Mouse (Mus musculus) thymus, postnatal 14 days (tissue): ENCODE results near the gene Cenpt.
"Not testable (repeated sequence)": the region's sequence is repeated elsewhere in the genome, so short reads cannot be mapped to it uniquely, and the experiment has no call there.

Experiments
- DNase-seq: peaks from one replicate; pipeline ENCODE4 v3.0.0; 2021

Cenpt gene

DNA sequence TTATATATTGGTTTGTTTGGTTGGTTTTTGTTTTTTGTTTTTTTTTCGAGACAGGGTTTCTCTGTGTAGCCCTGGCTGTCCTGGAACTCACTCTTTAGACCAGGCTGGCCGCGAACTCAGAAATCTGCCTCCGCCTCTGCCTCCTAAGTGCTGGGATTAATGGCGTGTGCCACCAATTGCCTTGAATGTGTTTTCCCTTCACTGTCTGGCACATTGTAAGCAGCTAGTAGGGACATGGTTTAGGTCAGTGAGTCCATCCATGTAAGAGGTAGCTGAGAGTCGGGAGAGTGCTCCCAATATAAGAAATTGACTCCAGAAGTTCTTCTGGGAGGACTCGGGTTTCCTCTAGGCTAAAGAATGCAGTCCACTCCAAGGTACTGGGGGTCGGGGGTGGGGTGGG lies 1.2 kb upstream of the Cenpt start:
- no peak for DNase-seq

DNA sequence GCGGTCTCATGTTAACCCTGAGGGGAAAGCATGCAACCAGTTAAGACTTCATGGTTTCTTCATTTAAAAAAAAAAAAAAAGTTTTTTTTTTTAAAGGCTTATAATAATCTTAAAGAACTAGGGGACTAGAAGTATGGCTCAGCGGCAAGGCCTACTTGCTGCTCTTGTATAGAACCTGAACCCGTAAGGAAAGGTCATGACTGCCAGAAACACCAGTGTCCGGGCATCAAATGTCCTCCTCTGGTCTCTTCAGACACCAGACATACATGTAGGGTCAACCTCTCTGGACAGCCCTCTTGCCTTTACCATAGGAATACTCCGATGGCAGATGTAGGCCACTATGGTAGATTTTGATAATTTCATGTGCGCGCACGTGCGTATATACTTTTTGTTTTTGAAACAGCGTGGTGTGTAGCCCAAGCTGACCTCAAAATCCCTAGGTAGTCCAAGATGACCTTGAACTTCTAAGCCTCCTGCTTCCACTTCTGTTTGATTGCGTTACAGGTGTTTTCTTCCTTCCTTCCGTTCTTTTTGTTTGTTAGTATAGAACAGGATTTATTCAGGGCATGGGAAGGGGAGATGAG lies 840 bp downstream of the Cenpt start:
- DNase-seq: no peak

DNA sequence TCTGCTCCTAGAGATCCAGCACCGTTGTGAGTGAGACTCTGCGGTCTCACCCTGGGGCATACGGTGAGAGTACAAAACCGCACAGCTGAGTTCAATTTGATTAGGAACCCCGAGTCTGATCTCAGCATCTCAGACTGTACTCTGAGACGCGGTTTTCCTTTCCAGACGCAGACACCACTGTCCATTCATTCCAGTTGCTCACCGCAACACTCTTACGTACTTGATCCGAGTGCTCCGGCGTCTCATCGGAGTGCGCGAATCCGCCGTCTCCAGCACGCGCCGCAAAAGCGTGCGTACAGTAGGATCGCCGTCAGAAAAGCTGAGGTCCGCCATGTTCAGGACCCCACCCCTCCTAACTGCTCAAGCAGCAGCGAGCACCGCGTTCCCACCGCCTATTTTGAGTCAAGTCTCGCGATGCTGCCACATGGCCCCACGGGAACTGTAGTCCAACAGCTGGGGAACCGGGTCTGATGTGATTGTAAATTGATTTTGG lies 1.4 kb downstream of the Cenpt start:
- DNase-seq: peak; percentile 94

DNA sequence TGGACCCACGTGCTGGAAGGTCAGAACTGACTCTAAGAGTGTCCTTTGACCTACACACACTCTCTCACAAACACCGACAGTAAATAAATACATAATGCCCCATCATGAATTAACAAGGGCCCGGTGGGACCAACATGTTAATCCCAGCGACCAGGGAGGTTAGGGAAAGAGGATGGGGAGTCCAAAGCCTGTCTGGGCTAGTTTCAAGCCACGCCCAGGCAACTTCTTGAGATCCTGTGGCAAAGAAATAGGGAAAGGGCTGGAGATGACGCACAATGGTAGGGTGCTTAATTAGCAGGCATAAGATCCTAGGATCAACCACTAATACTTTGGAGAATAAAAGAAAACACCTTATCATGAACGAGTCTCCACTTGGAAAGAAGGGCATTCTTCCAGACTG lies 2.5 kb downstream of the Cenpt start:
- no peak for DNase-seq

DNA sequence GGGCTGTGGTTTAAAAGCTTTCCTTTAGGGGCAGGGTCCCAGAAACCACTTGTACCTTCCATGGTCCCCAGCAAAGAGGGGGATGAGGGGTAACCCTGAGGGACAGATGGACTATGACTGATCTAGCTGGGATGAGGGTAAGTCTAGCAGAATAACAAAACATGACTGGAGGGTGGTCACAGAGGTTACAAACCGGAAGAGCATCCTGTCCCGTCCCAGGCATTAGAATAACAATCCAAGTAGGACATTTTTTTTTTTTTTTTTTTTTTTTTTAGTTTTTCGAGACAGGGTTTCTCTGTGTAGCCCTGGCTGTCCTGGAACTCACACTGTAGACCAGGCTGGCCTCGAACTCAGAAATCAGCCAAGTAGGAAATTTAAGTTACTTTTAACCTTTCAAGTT lies 3.1 kb downstream of the Cenpt start:
- no peak for DNase-seq

DNA sequence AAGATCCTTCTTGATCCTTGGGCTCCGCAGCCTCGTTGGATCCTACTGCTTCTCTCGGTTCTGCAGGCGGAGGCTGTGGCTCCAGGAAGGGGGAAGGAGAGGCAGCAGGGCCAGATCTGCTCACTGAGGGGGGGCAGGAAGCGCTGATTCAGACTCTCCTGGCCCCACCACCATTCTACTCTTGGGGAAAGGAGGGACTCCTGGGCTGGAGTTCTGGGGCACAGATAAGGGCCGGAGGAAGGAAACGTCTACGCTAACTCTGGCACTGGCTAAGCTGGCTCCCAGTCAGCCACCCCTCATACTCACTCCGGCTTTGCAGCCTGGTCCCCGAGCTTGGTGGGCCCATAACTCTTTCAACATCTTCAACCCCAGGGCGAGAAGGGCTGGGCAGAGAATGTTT lies 6.4 kb downstream of the Cenpt start:
- no peak for DNase-seq

DNA sequence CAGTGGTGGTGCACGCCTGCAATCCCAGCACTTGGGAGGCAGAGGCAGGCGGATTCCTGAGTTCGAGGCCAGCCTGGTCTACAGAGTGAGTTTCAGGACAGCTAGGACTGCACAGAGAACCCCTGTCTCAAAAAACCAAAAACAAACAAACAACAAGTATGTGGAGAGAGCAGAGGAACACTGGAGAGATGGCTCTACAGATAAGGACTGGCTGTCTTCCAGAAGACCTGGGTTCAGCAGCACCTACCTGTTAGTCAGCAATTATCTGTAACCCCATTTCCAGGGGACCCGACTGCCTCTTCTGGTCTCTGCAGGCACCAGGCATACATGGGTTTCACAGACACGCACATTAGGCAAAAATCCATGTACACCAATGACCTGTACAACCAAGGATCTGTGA lies 13.9 kb downstream of the Cenpt start:
- no peak for DNase-seq

DNA sequence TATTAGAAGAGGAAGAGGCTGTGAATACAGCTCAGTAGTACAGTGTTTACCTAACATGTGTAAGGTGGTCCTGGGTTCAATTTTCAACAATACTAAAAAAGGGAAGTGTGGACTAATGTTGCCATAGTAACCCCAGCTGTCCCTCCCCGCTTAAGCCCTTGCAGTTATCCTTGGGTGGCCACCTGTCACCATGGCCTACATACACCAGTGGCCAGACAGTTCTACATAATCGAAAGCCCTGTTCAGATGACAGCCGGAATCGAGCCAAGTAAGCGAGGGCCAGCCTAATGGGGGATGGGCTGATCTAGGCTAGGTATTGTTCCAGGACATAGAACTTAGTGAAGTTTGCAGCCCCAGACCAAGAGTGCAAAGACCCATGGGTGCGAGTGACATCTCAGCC lies 16.1 kb downstream of the Cenpt start:
- DNase-seq: no peak

DNA sequence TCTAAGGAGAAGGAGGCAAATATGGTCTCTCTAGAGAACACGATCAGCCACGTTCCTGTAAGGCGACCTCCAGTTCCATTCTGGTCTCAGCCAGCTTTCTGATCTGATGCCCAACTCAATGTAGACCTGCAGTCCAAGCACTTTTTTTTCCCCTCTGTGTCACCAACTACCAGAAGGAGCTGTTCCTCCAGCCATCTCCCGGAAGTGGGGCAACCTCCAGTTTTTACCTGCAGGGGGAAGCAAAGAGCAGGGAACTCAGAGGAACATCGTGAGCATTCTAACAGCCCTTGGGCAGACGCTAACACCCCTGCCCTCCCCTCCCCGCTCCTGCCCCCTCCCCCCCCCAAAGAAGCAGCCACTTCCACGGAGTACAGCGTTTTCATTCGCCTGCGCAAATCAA lies 17.8 kb downstream of the Cenpt start:
- DNase-seq: peak; percentile 91

DNA sequence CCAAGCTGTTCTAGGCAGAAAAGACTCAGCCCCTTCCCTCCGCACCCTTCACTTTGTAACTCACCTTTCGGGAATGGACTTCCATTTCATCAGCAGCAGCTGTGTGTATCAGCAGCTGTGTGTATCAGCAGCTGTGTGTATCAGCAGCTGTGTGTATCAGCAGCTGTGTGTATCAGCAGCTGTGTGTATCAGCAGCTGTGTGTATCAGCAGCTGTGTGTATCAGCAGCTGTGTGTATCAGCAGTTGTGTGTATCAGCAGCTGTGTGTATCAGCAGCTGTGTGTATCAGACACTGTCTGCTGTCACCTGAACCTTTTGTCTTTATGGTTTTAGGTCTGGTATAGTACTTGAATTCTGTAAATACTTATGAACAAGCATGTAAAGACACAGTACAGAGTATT lies 19.3 kb downstream of the Cenpt start:
- DNase-seq: not testable (repeated sequence)

DNA sequence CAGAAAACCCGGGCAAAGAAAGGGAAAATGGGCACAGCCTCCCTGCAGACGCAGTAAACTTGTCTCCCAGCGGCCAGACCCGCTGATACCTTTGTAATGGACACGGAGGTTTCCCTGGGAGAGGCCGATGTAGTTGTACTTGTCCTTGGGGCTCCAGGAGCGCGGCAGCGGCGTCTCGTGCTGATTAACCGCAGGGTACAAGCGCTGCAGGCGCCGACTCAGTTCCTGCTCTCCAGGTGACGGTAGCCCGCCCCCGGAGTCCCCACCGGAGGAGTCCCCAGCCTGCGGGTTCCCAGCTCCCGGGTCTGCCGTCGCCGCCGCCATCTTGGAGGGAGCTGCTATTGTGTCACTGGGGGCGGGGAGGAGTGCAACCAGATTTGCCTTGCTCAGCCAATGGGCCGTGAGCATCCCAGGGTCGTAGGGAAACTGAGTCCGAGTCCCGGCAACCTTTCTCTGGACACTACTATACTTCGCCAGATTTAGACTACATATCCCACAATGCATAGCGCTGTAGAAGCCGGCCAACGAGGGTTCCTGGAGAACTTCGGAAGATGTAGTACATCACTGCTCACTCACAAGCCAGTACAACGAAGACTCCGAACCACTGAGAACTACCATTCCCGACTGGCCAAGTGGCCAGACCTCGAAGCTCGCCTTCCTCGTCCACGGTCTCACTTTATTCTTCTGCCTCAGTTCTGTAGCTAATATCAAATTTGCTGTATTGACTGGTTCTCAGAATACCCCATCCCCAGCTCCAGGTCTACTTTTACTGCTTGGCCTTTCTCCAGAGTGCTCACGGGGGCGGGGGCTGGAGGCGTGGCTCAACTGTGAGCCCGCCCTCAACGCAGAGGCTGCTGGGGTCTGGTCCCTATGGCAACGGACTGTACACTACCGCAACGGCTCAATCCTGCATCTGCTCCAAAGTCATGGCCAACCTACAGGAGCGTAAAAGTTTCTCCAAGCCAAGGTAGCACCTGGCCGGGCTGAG lies 25.9 kb downstream of the Cenpt start, which contains the start of the genes Ranbp10 and Tsnaxip1:
Ranbp10 (minus strand) TSS at position 490 of the 988 bp plus-strand sequence.
Tsnaxip1 (plus strand) TSS at position 871 of the 988 bp plus-strand sequence.
- DNase-seq: peak; percentile 97

DNA sequence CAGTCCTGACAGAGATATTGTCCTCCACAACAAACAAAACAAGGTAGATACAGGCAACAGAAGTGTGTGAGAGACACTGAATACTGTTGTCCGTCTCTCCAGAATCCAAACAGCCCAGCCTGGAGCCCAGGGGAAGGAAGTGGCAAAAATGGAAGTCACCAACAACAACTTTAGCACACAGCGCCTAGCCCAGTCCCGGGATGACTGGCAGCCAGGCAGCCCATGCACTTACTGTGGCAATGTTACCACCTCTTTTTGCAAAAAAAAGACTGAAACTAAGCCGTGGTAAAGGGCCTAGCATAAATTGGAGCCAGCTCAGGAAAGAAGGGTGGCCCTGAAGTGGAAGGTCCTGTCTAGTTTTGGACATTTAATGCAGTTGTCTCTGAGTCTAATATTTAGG lies 26.7 kb downstream of the Cenpt start:
- peak; percentile 19 for DNase-seq

DNA sequence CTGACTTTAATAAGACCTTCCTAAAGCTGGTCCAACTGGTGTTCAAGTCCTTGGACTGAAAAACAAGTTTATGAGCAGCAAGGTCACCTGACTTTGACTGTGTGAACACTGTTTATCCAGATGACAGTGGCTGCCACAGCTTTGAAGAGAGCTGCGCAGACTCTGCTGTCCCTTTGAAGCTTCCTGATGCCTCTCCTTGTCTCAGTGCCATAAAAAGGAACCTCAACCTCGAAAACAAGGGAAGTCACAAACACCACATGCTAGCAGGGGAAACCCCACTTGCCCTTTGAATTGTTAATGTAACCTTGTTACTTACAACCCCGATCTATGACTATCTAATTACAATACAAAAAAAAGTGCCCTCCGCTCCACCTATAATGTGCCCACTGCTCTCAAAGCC lies 27.6 kb downstream of the Cenpt start:
- DNase-seq: no peak

DNA sequence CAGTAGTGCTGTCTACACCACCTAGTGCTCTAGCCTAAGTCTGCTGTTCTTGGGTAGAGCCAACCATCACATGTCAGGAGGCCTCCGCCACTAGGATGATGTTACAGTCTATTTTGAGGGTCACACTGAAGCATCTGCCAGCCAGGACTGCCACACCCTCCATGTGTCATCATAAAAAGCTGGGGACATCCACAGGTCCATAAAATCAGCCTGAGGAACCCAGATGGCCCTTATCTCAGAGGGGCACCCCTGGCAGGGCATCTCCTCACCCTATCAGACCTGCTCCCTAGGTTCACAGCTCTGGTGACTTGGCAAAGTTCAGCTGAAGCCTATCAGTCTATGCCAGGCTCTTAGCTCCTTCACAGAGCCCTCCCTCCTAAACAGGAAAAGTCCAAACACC lies 32.2 kb downstream of the Cenpt start:
- DNase-seq: no peak

DNA sequence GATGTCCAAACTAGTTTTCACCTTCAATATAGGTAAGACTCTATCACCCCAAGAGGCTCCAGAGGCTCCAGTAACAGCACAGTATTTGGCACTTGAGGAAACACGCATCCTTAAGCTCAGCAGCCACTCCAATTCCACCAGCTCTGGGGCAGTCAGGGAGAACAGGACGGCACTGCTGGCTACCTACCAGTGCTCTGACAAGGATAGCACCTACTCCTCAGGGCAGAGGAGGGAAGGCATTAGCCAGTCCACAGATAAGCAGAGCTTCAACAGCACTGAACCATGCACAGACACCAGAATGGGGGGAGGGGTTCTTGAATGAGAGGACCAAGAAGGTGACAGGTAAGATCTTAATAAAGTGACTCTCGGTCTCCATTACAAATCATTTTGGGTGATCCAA lies 33.4 kb downstream of the Cenpt start:
- DNase-seq: no peak

DNA sequence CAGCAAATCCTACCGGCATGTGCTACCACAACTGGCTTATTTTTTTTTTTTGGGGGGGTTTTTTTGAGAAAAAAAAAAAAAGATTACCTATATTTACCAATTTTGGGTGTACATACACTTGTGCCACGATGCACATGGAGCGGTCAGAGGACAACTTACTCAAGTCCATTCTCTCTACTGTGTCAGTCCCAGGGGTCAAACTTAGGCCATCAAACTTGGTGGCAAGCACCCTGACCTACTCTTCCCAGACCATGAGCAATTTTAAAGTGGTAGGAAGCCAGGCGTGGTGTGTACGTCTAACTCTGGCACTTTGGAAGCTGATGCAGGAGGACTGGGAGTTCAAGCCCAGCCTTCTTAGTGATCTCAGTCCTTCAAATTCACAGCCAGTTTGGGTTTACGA lies 39.8 kb downstream of the Cenpt start:
- no peak for DNase-seq

DNA sequence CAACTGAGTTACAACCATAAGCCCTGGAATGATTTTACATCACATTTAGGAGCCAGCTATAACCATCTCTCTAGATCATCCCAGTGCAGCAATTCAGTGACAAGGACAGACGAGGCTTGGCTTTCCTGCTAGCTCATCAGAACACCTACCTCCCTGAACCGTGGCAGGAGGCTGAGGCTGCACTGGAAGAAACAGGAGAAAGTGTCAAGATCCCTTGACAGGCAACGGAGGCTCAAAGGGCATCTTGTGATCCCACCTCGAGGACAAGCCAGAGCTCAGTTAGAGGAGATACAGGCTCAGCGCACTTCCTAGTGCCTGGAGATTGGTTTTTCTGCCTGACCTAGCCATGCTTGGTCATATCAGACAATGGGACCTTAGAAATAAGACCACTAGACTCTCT lies 40.6 kb downstream of the Cenpt start:
- DNase-seq: no peak

DNA sequence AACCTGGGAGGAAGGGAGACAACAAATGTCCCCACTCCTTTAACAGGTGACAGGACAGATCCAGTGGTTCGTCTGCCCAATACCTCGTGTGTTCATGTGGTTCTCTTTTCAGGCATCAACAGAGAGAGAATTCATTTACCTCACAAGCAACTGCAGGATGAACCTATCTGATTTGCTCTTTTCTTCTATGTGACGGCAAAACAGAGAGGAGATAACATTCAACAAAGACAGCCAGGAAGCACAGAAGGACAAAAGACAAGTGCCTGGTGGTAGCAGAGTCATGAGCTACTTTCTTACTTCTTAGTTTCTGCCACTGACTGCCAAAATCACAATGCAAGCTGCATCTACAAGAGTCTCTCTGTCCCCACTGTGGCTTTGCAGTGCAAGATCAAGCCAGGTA lies 41.5 kb downstream of the Cenpt start:
- no peak for DNase-seq

DNA sequence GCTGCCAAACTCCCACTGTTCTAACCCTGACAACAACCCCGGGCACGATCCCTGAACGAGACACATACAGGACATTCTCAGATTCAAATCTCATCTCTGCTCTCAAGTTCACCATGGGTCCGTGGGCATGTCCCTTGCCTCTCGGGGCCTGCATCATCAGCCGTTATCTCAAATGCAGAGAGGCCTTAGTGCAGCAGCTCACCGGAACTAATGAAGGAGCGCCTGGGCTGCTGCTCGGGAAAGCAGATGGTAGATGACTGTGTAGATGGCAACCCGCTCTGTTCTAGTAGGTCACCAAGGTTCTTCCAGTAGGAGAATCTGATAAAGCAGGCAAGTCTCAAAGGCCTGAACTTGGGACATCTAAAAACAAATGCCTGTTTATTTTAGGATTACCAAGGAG lies 42.0 kb downstream of the Cenpt start:
- DNase-seq: no peak

DNA sequence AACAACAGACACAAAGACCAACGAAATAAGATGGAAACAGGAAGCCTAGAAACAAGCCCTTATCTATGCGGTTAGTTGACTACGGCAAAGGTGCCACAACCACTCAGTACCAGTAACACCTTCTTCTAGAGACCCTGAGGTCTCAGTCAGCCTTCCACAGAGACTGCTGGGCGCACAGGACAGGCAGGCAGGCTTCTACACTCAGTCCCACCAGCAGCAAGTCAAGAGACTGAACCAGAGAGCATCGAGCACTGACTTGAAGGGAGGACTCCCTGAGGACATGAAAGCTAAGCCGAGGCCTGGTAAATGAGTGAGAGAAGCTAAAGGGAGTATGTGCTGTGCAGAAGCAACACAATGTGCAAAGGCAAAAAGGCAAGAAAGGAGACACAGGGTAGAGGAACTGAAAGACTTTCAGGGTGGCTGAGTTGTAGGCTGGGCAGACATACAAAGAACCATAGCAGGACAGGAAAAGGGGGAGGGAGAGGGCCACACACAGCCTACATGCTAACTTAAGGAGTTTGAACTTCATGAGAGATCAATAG lies 42.8 kb downstream of the Cenpt start:
- DNase-seq: no peak

DNA sequence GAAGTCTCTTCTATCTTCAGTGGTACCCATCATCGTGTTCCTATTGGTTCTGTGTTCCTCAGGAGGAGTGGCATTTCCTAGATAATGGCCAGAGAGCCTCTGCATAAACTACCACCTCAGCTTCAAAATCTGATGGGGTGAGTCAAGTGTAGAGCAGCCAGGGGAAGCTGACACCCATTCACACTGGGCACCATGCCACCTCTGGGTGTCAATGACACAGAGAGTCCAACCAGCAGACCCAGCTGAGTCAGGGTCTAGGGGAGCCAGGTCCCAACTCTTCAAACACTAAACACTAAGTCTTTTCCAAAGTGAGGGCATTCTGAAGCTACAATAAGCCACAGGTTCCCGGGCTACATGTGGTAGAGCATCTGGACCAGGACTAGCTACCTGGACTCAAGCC lies 44.6 kb downstream of the Cenpt start:
- no peak for DNase-seq

DNA sequence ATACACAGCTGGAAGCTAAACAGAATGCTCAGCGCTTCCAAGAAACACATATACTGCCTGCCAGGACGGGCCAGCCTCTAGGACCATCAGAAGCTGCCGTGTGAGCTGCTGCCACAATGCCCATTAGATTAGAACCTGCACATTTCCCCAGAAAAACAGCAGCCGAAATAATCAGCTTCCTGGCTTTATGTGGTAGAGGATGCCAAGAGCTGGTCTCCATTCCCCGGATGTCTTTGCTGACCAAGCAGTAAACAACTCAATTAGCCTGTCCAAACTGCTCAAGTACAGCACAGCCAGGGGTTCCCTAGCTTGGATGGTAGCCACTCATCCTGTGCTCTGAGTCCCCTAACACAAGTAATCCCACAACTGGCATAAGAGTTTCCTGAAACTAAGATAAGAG lies 45.3 kb downstream of the Cenpt start:
- no peak for DNase-seq

DNA sequence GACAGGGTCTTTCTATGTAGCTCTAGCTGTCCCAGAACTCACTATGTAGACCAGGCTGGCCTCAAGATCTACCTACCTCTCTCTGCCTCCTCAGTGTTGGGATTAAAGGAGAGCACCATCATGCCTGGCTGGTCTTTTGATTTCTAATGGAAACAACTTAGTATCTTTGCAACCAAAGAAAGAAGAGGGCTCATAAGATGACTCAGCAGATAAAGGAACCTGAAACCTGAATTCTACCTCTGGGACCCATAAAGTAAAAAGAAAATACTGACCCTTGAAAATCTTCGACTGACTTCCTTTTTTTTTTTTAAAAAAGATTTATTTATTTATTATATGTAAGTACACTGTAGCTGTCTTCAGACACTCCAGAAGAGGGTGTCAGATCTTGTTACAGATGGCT lies 47.1 kb downstream of the Cenpt start:
- DNase-seq: no peak

DNA sequence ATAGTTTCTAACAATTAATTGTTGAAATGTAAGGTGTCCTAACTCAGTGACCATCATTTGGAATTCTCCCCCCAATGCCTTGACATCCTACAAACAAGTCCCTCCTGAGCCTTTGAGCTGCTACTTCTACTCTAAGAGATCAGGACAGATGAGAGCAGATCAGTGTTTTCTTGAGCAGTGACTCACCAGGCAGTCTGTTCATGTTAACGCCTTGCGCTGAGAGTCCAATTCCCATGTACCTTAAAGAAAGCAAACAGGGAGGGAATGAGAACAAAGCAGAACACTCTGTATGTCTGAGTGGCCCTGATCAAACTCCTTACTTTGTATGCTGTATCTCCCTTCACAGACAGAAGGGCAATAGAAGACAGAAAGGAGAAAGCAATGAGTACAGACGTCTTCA lies 47.7 kb downstream of the Cenpt start:
- no peak for DNase-seq
